Mouse (Mus musculus) liver, postnatal 0 days (tissue): Measurements from ENCODE around the gene 2610528J11Rik.

ENCODE experiments used
- CTCF ChIP-seq: sonication (generic); IDR thresholded peaks from 2 replicates; pipeline ENCODE4 v1.5.1; 2016; ENCODE audit warnings: antibody characterized with exemption, low read depth
- EP300 ChIP-seq: IDR thresholded peaks from 2 replicates; pipeline ENCODE4 v1.6.1; 2016; ENCODE audit warnings: antibody characterized with exemption, low read depth, mild to moderate bottlenecking

- TF ChIP-seq EP300 (no peak), CTCF (no peak)
Measured at GRCm38 (mm10) chr4:118489717-118490132, 37.1 kb upstream of the 2610528J11Rik start, which contains the start of gene Tie1.
